Mouse (Mus musculus) myocyte (in vitro differentiated cells): Measurements from ENCODE around the gene Trp53bp2. TPM values are rescaled to one million over a fixed set of nuclear protein-coding genes. Genes with fewer than 3 reads are reported as not detected.

ENCODE experiments used
- H3K27me3 ChIP-seq: one replicate; pipeline ENCODE4 v1.6.1; 2011; ENCODE audit not compliant: control insufficient read depth, insufficient read depth, insufficient read length
- H3K36me3 ChIP-seq: one replicate; pipeline ENCODE4 v1.6.1; 2011; ENCODE audit not compliant: control insufficient read depth, insufficient read depth
- H3K4me2 ChIP-seq: one replicate; pipeline ENCODE4 v1.6.1; 2011; ENCODE audit warnings: low read depth, control low read depth
- H3K4me3 ChIP-seq: one replicate; pipeline ENCODE4 v1.5.1; 2011; ENCODE audit warnings: mild to moderate bottlenecking, control low read depth, moderate library complexity
- H3K79me2 ChIP-seq: one replicate; pipeline ENCODE4 v1.6.1; 2011; ENCODE audit not compliant: control insufficient read depth, insufficient read depth
- H3ac ChIP-seq: one replicate; pipeline ENCODE4 v1.6.1; 2011; ENCODE audit not compliant: control insufficient read depth, insufficient read length
- CEBPB ChIP-seq: IDR thresholded peaks from 2 replicates; pipeline ENCODE4 v1.6.1; 2011; ENCODE audit warnings: mild to moderate bottlenecking, moderate library complexity; ENCODE audit not compliant: poor library complexity, insufficient read depth, severe bottlenecking
- E2F4 ChIP-seq: IDR thresholded peaks from one replicate; pipeline ENCODE4 v1.6.1; 2011; ENCODE audit warnings: mild to moderate bottlenecking, control low read depth, moderate library complexity; ENCODE audit not compliant: insufficient read depth
- MAX ChIP-seq: IDR thresholded peaks from one replicate; pipeline ENCODE4 v1.6.1; 2011; ENCODE audit warnings: low read depth, mild to moderate bottlenecking, control low read depth
- MYOD1 ChIP-seq, 3 experiments: IDR thresholded peaks; one replicate each; pipeline ENCODE4 v1.6.1; 2011; ENCODE audit warnings: control low read depth in 2 of 3, low read depth in 2 of 3, mild to moderate bottlenecking in 2 of 3, moderate library complexity in 1 of 3; ENCODE audit not compliant: insufficient read length in 2 of 3, control insufficient read depth in 1 of 3
- MYOG ChIP-seq, 3 experiments: IDR thresholded peaks; one replicate each; pipeline ENCODE4 v1.6.1; 2011; ENCODE audit warnings: control low read depth in 2 of 3, low read depth in 2 of 3, mild to moderate bottlenecking in 2 of 3; ENCODE audit not compliant: insufficient read length in 2 of 3, control insufficient read depth in 1 of 3, insufficient read depth in 1 of 3
- POLR2A ChIP-seq: IDR thresholded peaks from one replicate; pipeline ENCODE4 v1.6.1; 2011; ENCODE audit warnings: low read depth, mild to moderate bottlenecking, control low read depth, moderate library complexity; ENCODE audit not compliant: insufficient read length
- POLR2AphosphoS2 ChIP-seq: IDR thresholded peaks from one replicate; pipeline ENCODE4 v1.6.1; 2011; ENCODE audit warnings: low read depth, control low read depth; ENCODE audit not compliant: insufficient read length
- REST ChIP-seq: IDR thresholded peaks from one replicate; pipeline ENCODE4 v1.6.1; 2011; ENCODE audit warnings: mild to moderate bottlenecking, control low read depth, moderate library complexity; ENCODE audit not compliant: insufficient read depth, insufficient read length
- SRF ChIP-seq: IDR thresholded peaks from one replicate; pipeline ENCODE4 v1.6.1; 2011; ENCODE audit warnings: low read depth; ENCODE audit not compliant: control insufficient read depth, insufficient read length
- TCF12 ChIP-seq: IDR thresholded peaks from one replicate; pipeline ENCODE4 v1.6.1; 2011; ENCODE audit warnings: mild to moderate bottlenecking, control low read depth; ENCODE audit not compliant: poor library complexity, insufficient read depth, severe bottlenecking
- TCF3 ChIP-seq: IDR thresholded peaks from one replicate; pipeline ENCODE4 v1.6.1; 2011; ENCODE audit warnings: low read depth, control low read depth; ENCODE audit not compliant: insufficient read length
- USF1 ChIP-seq: IDR thresholded peaks from one replicate; pipeline ENCODE4 v1.6.1; 2011; ENCODE audit warnings: low read depth, mild to moderate bottlenecking, control low read depth, moderate library complexity
- polyA plus RNA-seq: library from polyadenylated mRNA; unstranded; fragments of >200 nt; fragmentation: generic; extraction: Trizol; gene quantifications from one replicate; pipeline ENCODE4 v1.2.1, GENCODE M21; 2012; ENCODE audit warnings: missing spikeins

Trp53bp2 gene
- polyA plus RNA-seq, 1 experiment, result 6.4 TPM

- H3K4me2 ChIP-seq, result no peak overlapping the region
- peaks cover 10% of the 10 kb centered on the region for H3K36me3 ChIP-seq
- H3ac ChIP-seq, result no peak overlapping the region
- no peaks in the 10 kb centered on the region for H3K27me3 ChIP-seq
- TF ChIP-seq SRF, result no peak
- no peak for TF ChIP-seq REST
- no peak for TF ChIP-seq TCF12
- no peak for TF ChIP-seq TCF3
- TF ChIP-seq E2F4, result no peak
- no peak for TF ChIP-seq CEBPB
- TF ChIP-seq MYOD1 (IDR thresholded peaks at IDR 0.05; ENCODE audit: control insufficient read depth in 1 of 3, insufficient read length in 2 of 3, low read depth in 2 of 3), result no peak
- TF ChIP-seq POLR2A, result no peak
- no peak for TF ChIP-seq MAX
- no peak for TF ChIP-seq USF1
- TF ChIP-seq MYOG (IDR thresholded peaks at IDR 0.05; ENCODE audit: control insufficient read depth in 1 of 3, insufficient read depth in 1 of 3, insufficient read length in 2 of 3, low read depth in 2 of 3), result no peak
- TF ChIP-seq POLR2AphosphoS2, result no peak
- no peaks in the 10 kb centered on the region for H3K79me2 ChIP-seq
- no peak overlapping the region for H3K4me3 ChIP-seq
Measured at GRCm38 (mm10) chr1:182461813-182462212, 52.8 kb downstream of the Trp53bp2 start.

- H3K79me2 ChIP-seq, result no peaks in the 10 kb centered on the region
- H3K4me2 ChIP-seq, result no peak overlapping the region
- TF ChIP-seq REST, result no peak
- no peak for TF ChIP-seq USF1
- no peak for TF ChIP-seq MYOD1 (IDR thresholded peaks at IDR 0.05; ENCODE audit: control insufficient read depth in 1 of 3, insufficient read length in 2 of 3, low read depth in 2 of 3)
- TF ChIP-seq CEBPB, result no peak
- no peak for TF ChIP-seq MYOG (IDR thresholded peaks at IDR 0.05; ENCODE audit: control insufficient read depth in 1 of 3, insufficient read depth in 1 of 3, insufficient read length in 2 of 3, low read depth in 2 of 3)
- no peak for TF ChIP-seq TCF3
- H3K4me3 ChIP-seq, result no peak overlapping the region
- peaks cover 31% of the 10 kb centered on the region for H3K36me3 ChIP-seq
- no peak overlapping the region for H3ac ChIP-seq
- H3K27me3 ChIP-seq, result no peaks in the 10 kb centered on the region
Measured at GRCm38 (mm10) chr1:182465309-182465708, 56.3 kb downstream of the Trp53bp2 start.

- no peak overlapping the region for H3K4me3 ChIP-seq
- no peak overlapping the region for H3ac ChIP-seq
- TF ChIP-seq MAX, result no peak
- peak; percentile 89 for TF ChIP-seq POLR2AphosphoS2
- peak; percentile 46 for TF ChIP-seq POLR2A
- H3K36me3 ChIP-seq, result peaks cover 36% of the 10 kb centered on the region
- H3K4me2 ChIP-seq, result no peak overlapping the region
- no peaks in the 10 kb centered on the region for H3K27me3 ChIP-seq
- H3K79me2 ChIP-seq, result no peaks in the 10 kb centered on the region
Measured at GRCm38 (mm10) chr1:182465978-182466377, 57.0 kb downstream of the Trp53bp2 start.

GRCm38 (mm10) chr1:182475005-182475796, 66.2 kb downstream of the Trp53bp2 start:
- TF ChIP-seq TCF12 (no peak), TCF3 (no peak), MYOG (IDR thresholded peaks at IDR 0.05; ENCODE audit: control insufficient read depth in 1 of 3, insufficient read depth in 1 of 3, insufficient read length in 2 of 3, low read depth in 2 of 3) (no peak), REST (no peak), SRF (no peak), MYOD1 (IDR thresholded peaks at IDR 0.05; ENCODE audit: control insufficient read depth in 1 of 3, insufficient read length in 2 of 3, low read depth in 2 of 3) (no peak), E2F4 (no peak), POLR2AphosphoS2 (no peak), CEBPB (no peak), USF1 (no peak), MAX (no peak), POLR2A (no peak)
- H3K79me2 ChIP-seq, result no peaks in the 10 kb centered on the region
- no peak overlapping the region for H3K4me3 ChIP-seq
- H3K4me2 ChIP-seq, result no peak overlapping the region
- no peak overlapping the region for H3ac ChIP-seq
- peaks cover 79% of the 10 kb centered on the region for H3K36me3 ChIP-seq
- H3K27me3 ChIP-seq, result no peaks in the 10 kb centered on the region

- Histone ChIP-seq H3K27me3 (no peaks in the 10 kb centered on the region), H3ac (no peak overlapping the region), H3K79me2 (no peaks in the 10 kb centered on the region), H3K4me2 (no peak overlapping the region), H3K4me3 (no peak overlapping the region), H3K36me3 (peaks cover 68% of the 10 kb centered on the region)
- TF ChIP-seq CEBPB, result no peak
- no peak for TF ChIP-seq TCF12
- no peak for TF ChIP-seq MAX
- no peak for TF ChIP-seq POLR2A
- TF ChIP-seq TCF3, result no peak
- TF ChIP-seq REST, result no peak
- no peak for TF ChIP-seq E2F4
Measured at GRCm38 (mm10) chr1:182478935-182479334, 70.0 kb downstream of the Trp53bp2 start.
